Mouse (Mus musculus) thymus, postnatal 4 days (tissue): ENCODE measurements around the gene Stat5a.

Experiments
- DNase-seq: peaks from one replicate; pipeline ENCODE4 v3.0.0; 2021

Stat5a gene

GRCm38 (mm10) chr11:100904580-100905351, 45.6 kb downstream of the Stat5a start:
- no peak for DNase-seq

GRCm38 (mm10) chr11:100905929-100906328, 46.8 kb downstream of the Stat5a start:
- no peak for DNase-seq

- no peak for DNase-seq
These were observed 47.7 kb downstream of the Stat5a start for GRCm38 (mm10) chr11:100906885-100907284.

- no peak for DNase-seq
These were observed 49.0 kb downstream of the Stat5a start for GRCm38 (mm10) chr11:100908112-100908511.

- DNase-seq, result no peak
These were observed 49.4 kb downstream of the Stat5a start for GRCm38 (mm10) chr11:100908567-100908966.

- no peak for DNase-seq
These were observed 53.4 kb downstream of the Stat5a start for GRCm38 (mm10) chr11:100912401-100913155.

- no peak for DNase-seq
These were observed 55.3 kb downstream of the Stat5a start for GRCm38 (mm10) chr11:100914415-100914814.

- no peak for DNase-seq
These were observed 55.9 kb downstream of the Stat5a start for GRCm38 (mm10) chr11:100915063-100915462.

GRCm38 (mm10) chr11:100916432-100916971, 57.4 kb downstream of the Stat5a start:
- DNase-seq, result no peak

- DNase-seq, result no peak
These were observed 58.9 kb downstream of the Stat5a start for GRCm38 (mm10) chr11:100918007-100918406.

- DNase-seq, result no peak
These were observed 61.9 kb downstream of the Stat5a start for GRCm38 (mm10) chr11:100920887-100921624.

- DNase-seq, result no peak
These were observed 65.3 kb downstream of the Stat5a start for GRCm38 (mm10) chr11:100924386-100924919.

GRCm38 (mm10) chr11:100927386-100927785, 68.2 kb downstream of the Stat5a start:
- no peak for DNase-seq

- DNase-seq, result peak; percentile 25
These were observed 71.5 kb downstream of the Stat5a start for GRCm38 (mm10) chr11:100930611-100931010.

- DNase-seq, result peak; percentile 69
These were observed 72.2 kb downstream of the Stat5a start for GRCm38 (mm10) chr11:100931254-100931921.
